Mouse (Mus musculus) lung, postnatal 36 days (tissue): ENCODE results near the gene Olfr697.
"Not testable (repeated sequence)": the region's sequence is repeated elsewhere in the genome, so short reads cannot be mapped to it uniquely, and the experiment has no call there.

ENCODE experiments used
- DNase-seq: peaks from one replicate; pipeline ENCODE4 v3.0.0; 2022; ENCODE audit warnings: mixed read lengths

Gene Olfr697

GRCm38 (mm10) chr7:106742343-106742742 is at the start of gene Olfr697:
TSS of gene Olfr697 (minus strand) at chr7:106742443.
- DNase-seq, result no peak

DNA sequence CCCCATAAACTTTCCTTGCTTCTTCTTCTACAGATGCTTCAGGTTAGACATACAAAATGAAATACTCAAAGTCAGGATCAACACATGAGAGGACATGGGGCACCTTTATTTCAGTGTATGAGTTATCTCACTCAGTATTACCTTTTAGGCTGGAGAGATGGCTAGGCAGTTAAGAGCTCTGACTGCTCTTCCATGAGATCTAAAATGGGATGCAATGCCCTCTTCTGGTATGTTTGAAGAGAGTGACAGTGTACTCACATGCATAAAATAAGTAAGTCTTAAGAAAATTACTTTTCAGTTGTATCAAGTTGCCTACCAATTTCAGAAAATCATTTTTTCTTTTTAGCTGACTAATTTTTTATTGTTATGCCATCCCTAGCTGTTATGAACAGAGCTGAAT is 46.1 kb upstream of the Olfr697 start:
- no peak for DNase-seq

GRCm38 (mm10) chr7:106761008-106761407 is 18.8 kb upstream of the Olfr697 start:
- DNase-seq, result not testable (repeated sequence)

GRCm38 (mm10) chr7:106758800-106759199 is 16.6 kb upstream of the Olfr697 start:
- no peak for DNase-seq

GRCm38 (mm10) chr7:106755297-106755696 is 13.1 kb upstream of the Olfr697 start, which contains the start of gene Olfr698:
TSS of gene Olfr698 (minus strand) at chr7:106755397.
- DNase-seq, result no peak

GRCm38 (mm10) chr7:106745811-106746210 is 3.6 kb upstream of the Olfr697 start:
- DNase-seq, result no peak

- DNase-seq, result no peak
Observed at GRCm38 (mm10) chr7:106737028-106737427, 5.2 kb downstream of the Olfr697 start.

DNA sequence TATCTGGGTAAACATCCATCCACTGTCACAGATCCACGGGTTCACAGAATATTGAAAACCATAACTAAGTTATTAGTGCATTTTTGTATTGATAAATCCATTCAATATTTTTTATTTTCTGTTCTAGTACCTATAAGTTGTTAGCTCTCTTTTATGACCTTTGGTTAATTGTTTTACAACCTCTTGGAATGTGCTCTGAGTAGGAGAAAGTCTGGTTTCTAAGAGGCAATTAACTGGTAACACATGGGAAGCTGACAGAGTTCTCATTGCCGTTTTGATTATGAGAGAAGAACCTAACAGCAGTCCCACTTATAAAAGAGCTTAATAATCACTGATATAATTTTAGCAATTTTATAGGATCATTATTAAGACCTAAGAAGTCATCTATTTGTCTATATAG is 8.5 kb downstream of the Olfr697 start:
- no peak for DNase-seq

- DNase-seq, result not testable (repeated sequence)
Observed at GRCm38 (mm10) chr7:106725654-106726053, 16.6 kb downstream of the Olfr697 start.

DNA sequence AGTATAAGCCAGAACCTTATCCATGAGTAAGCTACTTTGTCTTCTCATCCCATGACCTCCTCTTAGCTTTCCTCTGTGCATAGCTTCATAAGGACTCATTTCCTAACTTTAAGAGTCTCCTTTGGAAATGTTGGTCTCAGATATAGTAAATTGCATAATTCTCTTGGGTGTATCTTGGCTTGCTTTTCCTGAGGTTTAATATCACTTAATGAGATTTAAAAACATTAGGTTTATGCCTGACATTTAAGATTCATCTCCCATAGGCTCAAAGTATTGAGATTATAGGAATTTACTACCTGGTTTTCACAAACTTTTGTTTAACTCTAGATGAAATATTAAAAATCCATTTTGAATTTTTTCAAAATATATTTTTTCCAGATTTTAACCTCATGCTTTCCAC is 25.9 kb downstream of the Olfr697 start, which contains the start of gene Olfr695:
TSS of gene Olfr695 (minus strand) at position 101 of the 400 bp plus-strand sequence.
- DNase-seq, result no peak

- DNase-seq, result peak; percentile 15
Observed at GRCm38 (mm10) chr7:106711463-106711862, 30.8 kb downstream of the Olfr697 start.

DNA sequence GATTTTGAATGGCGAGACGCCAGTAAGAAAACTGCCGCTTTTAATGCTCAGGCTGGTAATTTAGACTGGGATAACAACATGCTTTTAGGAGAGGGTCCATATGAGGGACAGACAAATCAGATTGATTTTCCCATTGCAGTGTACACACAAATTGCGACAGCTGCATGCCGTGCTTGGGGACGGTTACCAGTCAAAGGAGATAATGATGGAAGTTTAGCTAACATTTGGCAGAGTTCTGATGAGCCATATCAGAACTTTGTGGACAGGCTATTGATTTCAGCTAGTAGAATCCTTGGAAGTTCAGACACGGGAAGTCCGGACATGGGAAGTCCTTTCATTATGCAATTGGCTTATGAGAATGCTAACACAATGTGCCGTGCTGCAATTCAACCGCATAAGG is 34.5 kb downstream of the Olfr697 start:
- not testable (repeated sequence) for DNase-seq

- no peak for DNase-seq
Observed at GRCm38 (mm10) chr7:106696891-106697290, 45.4 kb downstream of the Olfr697 start.

GRCm38 (mm10) chr7:106692976-106693375 is 49.3 kb downstream of the Olfr697 start:
- DNase-seq, result no peak

- no peak for DNase-seq
Observed at GRCm38 (mm10) chr7:106691714-106692113, 50.5 kb downstream of the Olfr697 start, which contains the start of gene Olfr694. TSS of gene Olfr694 (minus strand) at chr7:106691814.
